Mouse (Mus musculus) limb, embryonic 14.5 days (tissue): ENCODE data around the gene Hnmt. TPM values are rescaled to one million over a fixed set of nuclear protein-coding genes. Genes with fewer than 3 reads are reported as not detected.

Source experiments
- ATAC-seq: fragments of 200-750 bp; cut with Nextera tagmentation; 2 replicates; pipeline ENCODE4 v1.8.0; 2017; ENCODE audit warnings: low read depth, moderate number of reproducible peaks, moderate TSS enrichment; ENCODE audit not compliant: low FRiP score
- DNase-seq: peaks from one replicate; pipeline ENCODE4 v3.0.0-alpha.2; 2015; ENCODE audit warnings: low spot score
- H3K27ac ChIP-seq: fragments of 300-500 bp; sonication (generic); replicated peaks from 2 replicates; pipeline ENCODE4 v1.5.1; 2014; ENCODE audit warnings: low read depth, mild to moderate bottlenecking, low read length, moderate library complexity, mixed read lengths
- H3K27me3 ChIP-seq: fragments of 300-500 bp; sonication (generic); 2 replicates; pipeline ENCODE4 v1.6.1; 2014; ENCODE audit warnings: low read length, mixed read lengths; ENCODE audit not compliant: control insufficient read depth, insufficient read depth
- H3K36me3 ChIP-seq: fragments of 300-500 bp; sonication (generic); 2 replicates; pipeline ENCODE4 v1.6.1; 2014; ENCODE audit warnings: mild to moderate bottlenecking, low read length, moderate library complexity, mixed read lengths; ENCODE audit not compliant: control insufficient read depth, insufficient read depth
- H3K4me1 ChIP-seq: fragments of 300-500 bp; sonication (generic); 2 replicates; pipeline ENCODE4 v1.6.1; 2014; ENCODE audit warnings: antibody characterized with exemption, low read length, mixed read lengths; ENCODE audit not compliant: control insufficient read depth, insufficient read depth
- H3K4me2 ChIP-seq: fragments of 300-500 bp; sonication (generic); replicated peaks from 2 replicates; pipeline ENCODE4 v1.6.1; 2014; ENCODE audit warnings: low read depth, mild to moderate bottlenecking, low read length, moderate library complexity; ENCODE audit not compliant: severe bottlenecking
- H3K4me3 ChIP-seq: fragments of 300-500 bp; sonication (generic); replicated peaks from 2 replicates; pipeline ENCODE4 v1.5.1; 2014; ENCODE audit warnings: low read length
- H3K9ac ChIP-seq: fragments of 300-500 bp; sonication (generic); 2 replicates; pipeline ENCODE4 v1.6.1; 2014; ENCODE audit warnings: mild to moderate bottlenecking, low read depth, low read length, moderate library complexity; ENCODE audit not compliant: severe bottlenecking
- H3K9me3 ChIP-seq: fragments of 300-500 bp; sonication (generic); 2 replicates; pipeline ENCODE4 v1.6.1; 2016; ENCODE audit warnings: low read length; ENCODE audit not compliant: control insufficient read depth
- POLR2A ChIP-seq: fragments of 200-500 bp; IDR thresholded peaks from 2 replicates; pipeline ENCODE4 v1.8.0; 2012; ENCODE audit warnings: inconsistent platforms, mild to moderate bottlenecking, moderate library complexity, borderline replicate concordance; ENCODE audit not compliant: insufficient read depth, insufficient read length; ENCODE audit errors: extremely low read depth
- WGBS: fragments of 180-500 bp; shearing (Covaris S2); extraction: QIAGEN DNeasy Blood & Tissue Kit; methylation state at CpG from one replicate; pipeline ENCODE4 v1.1.7; 2014; 5-methylcytosine and 5-hydroxymethylcytosine counted together
- polyA plus RNA-seq, 2 experiments: library from polyadenylated mRNA; depleted of rRNA in 1 of 2; stranded (reverse) in 1 of 2; unstranded in 1 of 2; fragments of >200 nt; fragmentation: Nextera tagmentation in 1 of 2; extraction: Ambion mirVana in 1 of 2; gene quantifications; 2 replicates each; pipeline versions ENCODE4 v1.2.1 to v1.2.3; 2012 to 2014

Gene Hnmt
- 1.2 and 1.4 TPM in 2 replicates for polyA plus RNA-seq (2012; rRNA removed)
- 2.1 TPM in 2 replicates for polyA plus RNA-seq (2014; fragmentation: Nextera tagmentation; extraction: Ambion mirVana)

DNA sequence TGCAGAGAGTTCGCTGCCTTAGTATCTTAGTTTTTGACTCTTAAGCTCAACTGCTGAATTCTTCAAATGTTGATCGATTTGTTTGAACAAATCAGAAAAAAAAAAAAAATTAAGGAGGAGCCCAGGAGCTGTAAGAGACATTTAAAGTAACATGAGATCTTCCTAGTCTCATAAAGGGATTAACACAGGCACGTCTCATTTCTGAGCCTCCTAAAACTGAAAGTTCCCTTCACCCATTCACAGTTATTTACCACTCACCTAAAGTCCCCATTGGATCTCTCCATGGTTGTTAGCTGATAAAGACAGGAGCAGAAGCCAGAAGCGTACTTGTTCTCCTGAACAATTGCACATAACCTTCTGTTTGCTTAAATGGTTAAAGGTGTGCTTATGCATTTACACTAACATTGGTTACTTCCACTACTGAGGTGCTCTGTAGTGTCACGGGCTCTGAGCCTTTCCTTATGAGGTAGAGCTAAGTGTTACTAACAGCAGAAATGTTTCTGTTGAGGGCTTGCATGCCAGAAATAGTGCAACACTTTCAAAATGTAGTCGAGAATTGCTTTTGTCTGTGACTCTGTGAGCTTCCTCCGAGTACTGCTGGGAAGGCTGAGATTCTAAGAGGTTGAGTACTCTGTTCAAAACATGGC, at the start of gene Hnmt:
Hnmt (minus strand) TSS at position 51 of the 647 bp plus-strand sequence.
- Histone ChIP-seq H3K27ac (no peak within 1 kb of the TSS), H3K4me2 (peak within 1 kb of the TSS; percentile 46), H3K9me3 (no peaks in the 10 kb centered on the region), H3K4me1 (0 out of 2 replicates have a peak, but pooled peaks cover 2% of the 10 kb centered on the region), H3K36me3 (no peaks in the 10 kb centered on the region), H3K27me3 (no peaks in the 10 kb centered on the region), H3K4me3 (peak within 1 kb of the TSS; percentile 33), H3K9ac (peak within 1 kb of the TSS; percentile 46)
- DNase-seq (no peak), ATAC-seq (no peak)
- WGBS: 44% methylated on average over 7 of the region's 7 CpGs
- no peak for TF ChIP-seq POLR2A

DNA sequence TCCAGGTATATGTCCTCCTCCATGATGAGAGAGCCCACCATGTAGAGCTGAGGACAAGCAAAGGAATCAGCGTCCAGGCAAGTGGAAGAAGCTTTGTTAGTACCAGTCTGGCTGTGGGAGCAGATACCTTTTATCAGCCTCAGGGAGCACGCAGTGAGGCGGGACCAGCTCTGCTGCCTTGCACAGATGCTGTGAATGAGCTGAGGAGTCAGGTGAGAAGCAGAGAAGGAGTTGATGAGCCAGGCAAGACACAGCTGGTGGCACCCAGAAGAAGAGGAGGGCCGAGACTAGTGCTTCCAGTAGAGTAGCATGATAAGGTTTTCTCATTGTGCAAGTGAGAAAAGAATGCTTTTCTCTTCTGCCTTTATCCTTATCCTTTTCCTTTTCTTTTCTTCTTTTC, 47.3 kb upstream of the Hnmt start, which contains the start of gene Tbpl2:
Tbpl2 (minus strand) TSS at position 101 of the 400 bp plus-strand sequence.
- Histone ChIP-seq H3K4me3 (no peak within 1 kb of the TSS), H3K27me3 (no peaks in the 10 kb centered on the region), H3K36me3 (no peaks in the 10 kb centered on the region), H3K4me2 (no peak within 1 kb of the TSS), H3K9ac (no peak within 1 kb of the TSS), H3K9me3 (no peaks in the 10 kb centered on the region), H3K27ac (no peak within 1 kb of the TSS), H3K4me1 (no peaks in the 10 kb centered on the region)
- no peak for TF ChIP-seq POLR2A
- ATAC-seq (no peak), DNase-seq (no peak)
- WGBS: 76% methylated on average over 4 of the region's 4 CpGs

GRCm38 (mm10) chr2:24090921-24091320, 41.7 kb upstream of the Hnmt start:
- no peak for TF ChIP-seq POLR2A
- Histone ChIP-seq H3K36me3 (no peaks in the 10 kb centered on the region), H3K27me3 (no peaks in the 10 kb centered on the region), H3K4me1 (no peaks in the 10 kb centered on the region), H3K9ac (no peak overlapping the region), H3K4me2 (no peak overlapping the region), H3K27ac (no peak overlapping the region), H3K4me3 (no peak overlapping the region), H3K9me3 (no peaks in the 10 kb centered on the region)
- DNase-seq (no peak), ATAC-seq (no peak)
- WGBS: 82% methylated on average over 1 of the region's 1 CpGs

DNA sequence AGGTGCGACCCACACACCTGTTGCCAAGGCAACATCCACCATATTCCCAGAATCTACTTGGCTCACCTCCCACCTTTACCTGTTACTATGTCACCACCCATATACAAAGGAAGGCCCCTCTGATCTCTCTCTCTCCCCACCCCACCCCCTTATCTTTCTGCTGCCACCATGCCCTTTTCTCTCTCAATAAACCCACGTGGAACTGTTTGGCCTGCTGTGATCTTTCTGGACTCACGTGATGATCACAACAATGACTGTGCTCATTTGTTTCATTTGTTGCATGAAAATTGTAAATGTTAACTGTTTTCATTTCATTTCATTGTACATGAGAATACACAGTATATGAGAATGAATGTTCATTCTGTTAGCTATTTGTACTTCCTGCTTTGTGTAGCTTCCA, 1.3 kb upstream of the Hnmt start:
- 85% methylated on average over 3 of the region's 3 CpGs for WGBS
- no peak for ATAC-seq
- no peak overlapping the region for H3K4me2 ChIP-seq

GRCm38 (mm10) chr2:24048480-24049097, 605 bp downstream of the Hnmt start:
- TF ChIP-seq POLR2A: no peak
- ATAC-seq (no peak; the same call in 1 of the 2 replicates), DNase-seq (peak; percentile 44)
- Histone ChIP-seq H3K9ac (peak overlapping the region; percentile 46), H3K4me3 (peak overlapping the region; percentile 33), H3K27me3 (no peaks in the 10 kb centered on the region), H3K4me2 (peak overlapping the region; percentile 46), H3K36me3 (no peaks in the 10 kb centered on the region), H3K27ac (no peak overlapping the region), H3K9me3 (no peaks in the 10 kb centered on the region), H3K4me1 (0 out of 2 replicates have a peak, but pooled peaks cover 2% of the 10 kb centered on the region)
- 10% methylated on average over 16 of the region's 16 CpGs for WGBS

More for the DNA sequence above, 1.3 kb upstream of the Hnmt start:
- no peak overlapping the region for H3K9ac ChIP-seq
- no peaks in the 10 kb centered on the region for H3K36me3 ChIP-seq
- DNase-seq: no peak
- no peaks in the 10 kb centered on the region for H3K9me3 ChIP-seq
- H3K4me3 ChIP-seq: no peak overlapping the region
- 0 out of 2 replicates have a peak, but pooled peaks cover 2% of the 10 kb centered on the region for H3K4me1 ChIP-seq
- no peak overlapping the region for H3K27ac ChIP-seq
- H3K27me3 ChIP-seq: no peaks in the 10 kb centered on the region
- no peak for TF ChIP-seq POLR2A
